Mouse (Mus musculus): ENCODE data around the gene Fgfr2.

DNA sequence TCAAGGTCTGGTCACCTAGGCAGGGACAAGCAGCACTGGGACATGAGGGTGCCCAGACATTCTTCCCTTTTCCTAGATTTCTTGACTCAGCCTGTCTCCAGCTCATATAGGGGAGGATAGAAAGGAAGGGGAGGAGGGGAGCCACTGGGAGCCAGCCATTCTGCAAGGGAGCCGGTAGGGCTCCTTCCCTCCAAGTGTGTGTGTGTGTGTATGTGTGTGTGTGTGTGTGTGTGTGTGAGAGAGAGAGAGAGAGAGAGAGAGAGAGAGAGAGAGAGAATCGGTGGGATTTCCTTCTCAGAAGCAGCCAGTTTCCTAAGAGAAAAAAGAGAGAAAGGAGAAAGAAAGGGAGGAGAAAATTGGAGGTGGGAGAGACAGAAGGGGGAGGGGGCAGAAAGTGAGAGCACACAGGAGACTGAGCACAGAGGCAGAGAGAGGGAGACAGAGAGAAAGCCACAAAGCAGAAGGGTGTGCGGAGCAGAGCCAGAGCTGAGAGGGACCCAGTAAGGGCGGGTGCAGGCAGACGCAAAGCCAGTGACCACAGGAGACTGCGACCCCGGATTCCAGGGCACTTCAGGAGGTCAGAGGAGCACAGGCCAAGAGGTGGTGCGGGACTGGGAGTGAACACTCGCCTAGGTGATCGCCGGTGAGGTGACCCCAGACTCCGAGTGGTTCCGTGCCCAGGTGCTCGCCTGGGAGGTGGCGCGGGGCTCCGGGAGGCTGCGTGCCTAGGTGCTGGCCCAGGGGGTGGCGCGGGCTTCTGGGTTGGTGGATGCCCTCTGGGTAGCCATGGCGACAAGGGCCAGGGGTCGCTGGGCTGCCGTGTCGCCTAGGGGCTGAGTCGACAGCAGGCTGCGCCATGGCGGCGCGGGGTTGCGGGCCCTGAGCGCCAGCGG is 1156.9 kb downstream of the Fgfr2 start, which contains the start of gene Gpr26:
- TF ChIP-seq CTCF (IDR thresholded peaks at IDR 0.05; ENCODE audit: borderline replicate concordance, insufficient read depth, low read length): no peak
- no peak for TF ChIP-seq POLR2A (IDR thresholded peaks at IDR 0.05; ENCODE audit: low read depth, low read length)
